Mouse (Mus musculus) activated CD4-positive, CD25-positive, alpha-beta regulatory T cell, adult 4 months (primary cell): ENCODE results near the gene 1700025G04Rik. TPM values are rescaled to one million over a fixed set of nuclear protein-coding genes. Genes with fewer than 3 reads are reported as not detected.

Experiments used
- ATAC-seq: one replicate; pipeline ENCODE4 v1.8.0; 2017
- polyA plus RNA-seq, 2 experiments: library from polyadenylated mRNA; unstranded; fragments of 100-300 nt; shearing (Covaris generic); gene quantifications; one replicate each; pipeline ENCODE4 v1.2.1; 2017

The 1700025G04Rik gene
- 1 to 10 TPM; 2.5 to 3.7 TPM for polyA plus RNA-seq

GRCm38 (mm10) chr1:152090018-152090553 lies at the start of gene 1700025G04Rik:
Gene 1700025G04Rik (minus strand): TSS chr1:152090125.
- peak; percentile 73 for ATAC-seq

- no peak for ATAC-seq
Observed at GRCm38 (mm10) chr1:152139496-152139895, 49.6 kb upstream of the 1700025G04Rik start.

GRCm38 (mm10) chr1:152130029-152130727 lies 40.3 kb upstream of the 1700025G04Rik start:
- no peak for ATAC-seq

- no peak for ATAC-seq
Observed at GRCm38 (mm10) chr1:152125451-152125850, 35.5 kb upstream of the 1700025G04Rik start.

- ATAC-seq, result no peak
Observed at GRCm38 (mm10) chr1:152110123-152110522, 20.2 kb upstream of the 1700025G04Rik start.

- ATAC-seq, result no peak
Observed at GRCm38 (mm10) chr1:152106136-152106535, 16.2 kb upstream of the 1700025G04Rik start.

- ATAC-seq, result no peak
Observed at GRCm38 (mm10) chr1:152105246-152105645, 15.3 kb upstream of the 1700025G04Rik start.

GRCm38 (mm10) chr1:152101746-152102145 lies 11.8 kb upstream of the 1700025G04Rik start:
- no peak for ATAC-seq

GRCm38 (mm10) chr1:152096045-152096444 lies 6.1 kb upstream of the 1700025G04Rik start:
- ATAC-seq, result no peak

- ATAC-seq, result peak; percentile 30
Observed at GRCm38 (mm10) chr1:152090564-152091545, 930 bp upstream of the 1700025G04Rik start.

- ATAC-seq, result peak; percentile 17
Observed at GRCm38 (mm10) chr1:152089526-152089925, 399 bp downstream of the 1700025G04Rik start.

GRCm38 (mm10) chr1:152088791-152089401 lies 1.0 kb downstream of the 1700025G04Rik start:
- ATAC-seq, result no peak

GRCm38 (mm10) chr1:152088030-152088429 lies 1.9 kb downstream of the 1700025G04Rik start:
- no peak for ATAC-seq

GRCm38 (mm10) chr1:152086951-152087350 lies 3.0 kb downstream of the 1700025G04Rik start:
- ATAC-seq, result no peak

GRCm38 (mm10) chr1:152085561-152085960 lies 4.4 kb downstream of the 1700025G04Rik start:
- no peak for ATAC-seq

GRCm38 (mm10) chr1:152084638-152085345 lies 5.1 kb downstream of the 1700025G04Rik start:
- peak; percentile 84 for ATAC-seq

- no peak for ATAC-seq
Observed at GRCm38 (mm10) chr1:152081954-152082711, 7.8 kb downstream of the 1700025G04Rik start.

- no peak for ATAC-seq
Observed at GRCm38 (mm10) chr1:152081121-152081520, 8.8 kb downstream of the 1700025G04Rik start.

GRCm38 (mm10) chr1:152080244-152080643 lies 9.7 kb downstream of the 1700025G04Rik start:
- ATAC-seq, result no peak

GRCm38 (mm10) chr1:152077171-152077715 lies 12.7 kb downstream of the 1700025G04Rik start:
- ATAC-seq, result no peak
